In the genomic region with DNA sequence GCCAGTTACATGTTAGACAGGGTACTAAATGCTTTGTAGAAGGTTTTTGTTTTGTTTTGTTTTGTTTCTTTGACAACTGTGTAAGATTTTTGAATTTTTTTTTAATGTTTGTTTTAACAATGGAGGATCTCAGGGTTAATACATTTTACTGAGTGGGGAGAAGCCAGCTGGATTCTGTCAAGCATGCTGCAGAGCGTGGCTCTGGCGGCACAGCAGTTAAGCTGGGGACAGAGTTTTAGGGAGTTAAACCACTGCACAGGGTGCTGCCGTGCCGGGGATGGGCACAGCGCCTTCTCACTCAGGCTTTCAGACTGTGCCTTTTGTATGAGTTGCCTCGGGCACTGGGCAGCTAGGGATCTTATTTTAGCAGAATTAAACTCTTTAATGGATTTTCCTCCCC, we compare ENCODE assay signal across 18 mouse cellular contexts.
DNase-seq lines count a peak whose midpoint lies in the region; ATAC-seq and TF ChIP-seq lines count a peak whose summit lies in the region.
"Had no signal": no experiment of that assay in that cellular context is flagged by ENCODE, and none has a peak within 500 bp of the region (broad histone marks: within the 10 kb centered on the region; RNA-seq: fewer than 3 reads in every experiment).

No protein-coding gene starts in this region.

- H3K9ac ChIP-seq in intestine, embryonic 14.5 days (ENCODE audit: low read length): no peak overlapping the region
- H3K9ac ChIP-seq in intestine, postnatal 0 days (ENCODE audit: low read depth, low read length): no peak overlapping the region
- H3K9ac ChIP-seq in midbrain, embryonic 15.5 days: no peak overlapping the region
- H3K9ac ChIP-seq: forebrain, embryonic 15.5 days; hindbrain, embryonic 13.5 days; liver, embryonic 15.5 days; neural tube, embryonic 15.5 days had no signal

- TF ChIP-seq POLR2A in kidney, adult 2 months (IDR thresholded peaks at IDR 0.05; ENCODE audit: low read depth, low read length): no peak

- no peak for ATAC-seq in intestine, embryonic 14.5 days (replicated peaks; ENCODE audit: low FRiP score, low TSS enrichment, low read depth)
- no peak for ATAC-seq in intestine, postnatal 0 days
- no peak; the same call in 1 of the 2 replicates for ATAC-seq in midbrain, embryonic 15.5 days (replicated peaks)
- ATAC-seq: activated CD4-positive, CD25-positive, alpha-beta regulatory T cell, adult 4 months; forebrain, embryonic 15.5 days; Patski had no signal

- H3K4me3 ChIP-seq in intestine, embryonic 14.5 days (ENCODE audit: low read depth, low read length): no peak overlapping the region
- no peak overlapping the region for H3K4me3 ChIP-seq in intestine, postnatal 0 days (ENCODE audit: low read depth, low read length)
- H3K4me3 ChIP-seq in kidney, adult 2 months (ENCODE audit: insufficient read depth, low read depth, low read length): no peak overlapping the region
- H3K4me3 ChIP-seq in midbrain, embryonic 15.5 days: no peak overlapping the region
- no peak overlapping the region for H3K4me3 ChIP-seq in midbrain, embryonic 10.5 days
- H3K4me3 ChIP-seq: forebrain, embryonic 15.5 days; hindbrain, embryonic 13.5 days; liver, embryonic 15.5 days; myocyte; neural tube, embryonic 15.5 days had no signal

- H3K27me3 ChIP-seq in intestine, embryonic 14.5 days (replicated peaks; ENCODE audit: control insufficient read depth, insufficient read depth, low read length): no peaks in the 10 kb centered on the region
- H3K27me3 ChIP-seq in intestine, postnatal 0 days (replicated peaks; ENCODE audit: control insufficient read depth, insufficient read depth, low read length): no peaks in the 10 kb centered on the region
- H3K27me3 ChIP-seq in kidney, adult 2 months (replicated peaks; ENCODE audit: control insufficient read depth, insufficient read depth, low read length): no peaks in the 10 kb centered on the region
- H3K27me3 ChIP-seq in midbrain, embryonic 15.5 days (replicated peaks): no peaks in the 10 kb centered on the region
- no peaks in the 10 kb centered on the region for H3K27me3 ChIP-seq in midbrain, embryonic 10.5 days (ENCODE audit: low read depth, poor library complexity, severe bottlenecking)
- H3K27me3 ChIP-seq: forebrain, embryonic 15.5 days; liver, embryonic 15.5 days; neural tube, embryonic 15.5 days had no signal

- H3K9me3 ChIP-seq in intestine, embryonic 14.5 days (ENCODE audit: control insufficient read depth, low read length): no peaks in the 10 kb centered on the region
- H3K9me3 ChIP-seq in intestine, postnatal 0 days (ENCODE audit: control insufficient read depth): no peaks in the 10 kb centered on the region
- no peaks in the 10 kb centered on the region for H3K9me3 ChIP-seq in midbrain, embryonic 15.5 days
- no peaks in the 10 kb centered on the region for H3K9me3 ChIP-seq in midbrain, embryonic 10.5 days (replicated peaks)
- H3K9me3 ChIP-seq: forebrain, embryonic 15.5 days; hindbrain, embryonic 13.5 days; liver, embryonic 15.5 days; neural tube, embryonic 15.5 days had no signal

- H3K27ac ChIP-seq in intestine, embryonic 14.5 days (ENCODE audit: low read depth): peak overlapping the region; percentile 67
- no peak overlapping the region for H3K27ac ChIP-seq in intestine, postnatal 0 days (ENCODE audit: low read depth, low read length)
- H3K27ac ChIP-seq in kidney, adult 2 months (ENCODE audit: insufficient read depth, low read depth, low read length): no peak overlapping the region
- H3K27ac ChIP-seq in midbrain, embryonic 15.5 days: no peak overlapping the region
- no peak overlapping the region for H3K27ac ChIP-seq in midbrain, embryonic 10.5 days (replicated peaks)
- H3K27ac ChIP-seq: forebrain, embryonic 15.5 days; hindbrain, embryonic 13.5 days; liver, embryonic 15.5 days; neural tube, embryonic 15.5 days had no signal

- H3K4me1 ChIP-seq in intestine, embryonic 14.5 days (replicated peaks; ENCODE audit: control insufficient read depth, insufficient read depth, low read length): peaks cover 5% of the 10 kb centered on the region
- H3K4me1 ChIP-seq in intestine, postnatal 0 days (replicated peaks; ENCODE audit: control insufficient read depth, insufficient read depth, low read length): no peaks in the 10 kb centered on the region
- H3K4me1 ChIP-seq in kidney, adult 2 months (ENCODE audit: control insufficient read depth, insufficient read depth, low read length): no peaks in the 10 kb centered on the region
- 0 out of 2 replicates have a peak, but pooled peaks cover 3% of the 10 kb centered on the region for H3K4me1 ChIP-seq in midbrain, embryonic 15.5 days
- no peaks in the 10 kb centered on the region for H3K4me1 ChIP-seq in midbrain, embryonic 10.5 days
- H3K4me1 ChIP-seq: hindbrain, embryonic 13.5 days; liver, embryonic 15.5 days; neural tube, embryonic 15.5 days had no signal

- H3K36me3 ChIP-seq in intestine, embryonic 14.5 days (ENCODE audit: control insufficient read depth, insufficient read depth, low read length): no peaks in the 10 kb centered on the region
- H3K36me3 ChIP-seq in intestine, postnatal 0 days (ENCODE audit: control insufficient read depth, insufficient read depth): no peaks in the 10 kb centered on the region
- no peaks in the 10 kb centered on the region for H3K36me3 ChIP-seq in kidney, adult 2 months (ENCODE audit: control insufficient read depth, insufficient read depth, low read length)
- no peaks in the 10 kb centered on the region for H3K36me3 ChIP-seq in midbrain, embryonic 15.5 days (replicated peaks)
- no peaks in the 10 kb centered on the region for H3K36me3 ChIP-seq in midbrain, embryonic 10.5 days
- H3K36me3 ChIP-seq: forebrain, embryonic 15.5 days; hindbrain, embryonic 13.5 days; liver, embryonic 15.5 days; neural tube, embryonic 15.5 days had no signal

- H3K4me2 ChIP-seq in intestine, embryonic 14.5 days (ENCODE audit: low read length): peak overlapping the region; percentile 23; the same call in 1 of the 2 replicates
- H3K4me2 ChIP-seq in intestine, postnatal 0 days (replicated peaks; ENCODE audit: low read depth): no peak overlapping the region
- H3K4me2 ChIP-seq in midbrain, embryonic 15.5 days: peak overlapping the region; percentile 4; the same call in 1 of the 2 replicates
- H3K4me2 ChIP-seq: forebrain, embryonic 15.5 days; hindbrain, embryonic 13.5 days; liver, embryonic 15.5 days; neural tube, embryonic 15.5 days had no signal

- DNase-seq in intestine, embryonic 14.5 days (ENCODE audit: low spot score): no peak
- peak; percentile 61 to 69 for DNase-seq in kidney, postnatal 4 days
- no peak for DNase-seq in kidney, adult 2 months
- no peak for DNase-seq in midbrain, embryonic 10.5 days (ENCODE audit: low spot score)
- no peak for DNase-seq in adrenal gland, postnatal 36 days
- DNase-seq: adrenal gland, postnatal 14 days; cerebellum, adult 2 months; right cerebral cortex, postnatal 4 days; thymus, adult 18-20 months had no signal

- TF ChIP-seq CTCF in intestine, postnatal 0 days (IDR thresholded peaks at IDR 0.05; ENCODE audit: low read depth): no peak
- TF ChIP-seq CTCF in kidney, adult 2 months (conservative IDR thresholded peaks at IDR 0.05; ENCODE audit: insufficient read depth, insufficient read length, low read depth, low read length): no peak

- WGBS in intestine, embryonic 14.5 days: 16% methylated on average over 6 of the region's 6 CpGs
- WGBS in intestine, postnatal 0 days: 48% methylated on average over 6 of the region's 6 CpGs
- 35% methylated on average over 6 of the region's 6 CpGs for WGBS in kidney, adult 2 months
- WGBS in midbrain, embryonic 15.5 days: 27% methylated on average over 6 of the region's 6 CpGs
- WGBS in midbrain, embryonic 10.5 days: 68% methylated on average over 6 of the region's 6 CpGs

Comparison
In these comparisons a context has a peak if more than half of its experiments do, and no peak if none do; other contexts are left out.
1. DNase-seq: peak in kidney, postnatal 4 days (2 of 2); none in intestine, embryonic 14.5 days (single experiment), kidney, adult 2 months (single experiment), midbrain, embryonic 10.5 days (single experiment) and adrenal gland, postnatal 36 days (0 of 2).